Mouse (Mus musculus) brown adipose tissue, adult 24 weeks (tissue): ENCODE results near the gene Olfr48. TPM values are rescaled to one million over a fixed set of nuclear protein-coding genes. Genes with fewer than 3 reads are reported as not detected.

Experiments used
- H3K27ac ChIP-seq: fragments of 200-500 bp; replicated peaks from 2 replicates; pipeline ENCODE4 v1.5.1; 2012; ENCODE audit warnings: low read depth, mild to moderate bottlenecking, low read length
- H3K4me1 ChIP-seq: fragments of 200-500 bp; 2 replicates; pipeline ENCODE4 v1.6.1; 2012; ENCODE audit warnings: low read length, mixed read lengths; ENCODE audit not compliant: control insufficient read depth, insufficient read depth, insufficient read length
- H3K4me3 ChIP-seq: fragments of 200-500 bp; 2 replicates; pipeline ENCODE4 v1.5.1; 2012; ENCODE audit warnings: low read depth, mild to moderate bottlenecking, low read length, moderate library complexity; ENCODE audit not compliant: insufficient read depth
- polyA plus RNA-seq: library from polyadenylated mRNA; stranded (reverse); fragments of >200 nt; gene quantifications from 2 replicates; pipeline ENCODE4 v1.2.4, GENCODE M21; 2012; ENCODE audit not compliant: missing spikeins, insufficient read depth, insufficient read length

The Olfr48 gene
- not detected in 2 replicates for polyA plus RNA-seq

DNA sequence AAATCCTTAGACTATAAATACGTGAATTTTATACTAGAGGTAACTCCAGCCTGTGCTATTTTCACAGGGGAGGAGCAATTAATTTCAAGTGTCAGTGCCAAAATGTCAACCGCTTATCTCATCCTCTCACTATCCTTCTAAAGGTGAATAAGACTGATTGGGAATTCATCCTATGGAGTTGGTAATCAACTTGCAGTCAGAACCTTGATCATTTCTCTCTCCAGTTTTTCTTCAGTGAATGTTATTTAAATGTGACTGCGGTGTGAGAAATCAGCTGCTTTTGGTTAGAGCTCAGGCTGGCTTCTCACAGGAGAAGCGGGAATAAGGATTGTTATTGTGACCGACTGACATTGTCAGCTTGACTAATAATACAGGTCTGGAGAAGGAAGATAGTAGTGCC lies at the start of gene Olfr48:
Gene Olfr48 (minus strand): TSS at position 101 of the 400 bp plus-strand sequence.
- Histone ChIP-seq H3K4me3 (no peak within 1 kb of the TSS), H3K27ac (no peak within 1 kb of the TSS)

DNA sequence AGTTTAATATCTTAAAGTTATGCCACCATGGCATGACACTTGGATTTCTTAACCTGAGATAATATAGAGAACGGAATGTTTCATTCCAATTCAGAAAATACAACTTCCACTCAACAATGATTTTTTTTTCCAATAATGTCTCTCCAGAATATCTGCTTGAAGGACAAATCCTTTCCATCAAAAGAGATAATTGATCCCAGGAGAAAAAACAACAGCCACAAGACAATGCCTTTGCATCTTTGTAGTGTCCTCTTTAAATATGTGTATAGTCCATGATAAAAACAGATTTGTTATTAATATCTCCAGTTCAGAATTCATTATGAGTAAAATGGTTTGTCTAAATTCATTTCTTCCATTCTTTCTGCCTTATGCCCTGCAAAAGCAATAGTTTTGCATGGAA lies 30.1 kb upstream of the Olfr48 start, which contains the start of gene Olfr1257:
Gene Olfr1257 (plus strand): TSS at position 301 of the 400 bp plus-strand sequence.
- no peak within 1 kb of the TSS for H3K27ac ChIP-seq
- H3K4me1 ChIP-seq, result no peaks in the 10 kb centered on the region
- no peak within 1 kb of the TSS for H3K4me3 ChIP-seq

More for the DNA sequence above, at the start of gene Olfr48:
- no peaks in the 10 kb centered on the region for H3K4me1 ChIP-seq

DNA sequence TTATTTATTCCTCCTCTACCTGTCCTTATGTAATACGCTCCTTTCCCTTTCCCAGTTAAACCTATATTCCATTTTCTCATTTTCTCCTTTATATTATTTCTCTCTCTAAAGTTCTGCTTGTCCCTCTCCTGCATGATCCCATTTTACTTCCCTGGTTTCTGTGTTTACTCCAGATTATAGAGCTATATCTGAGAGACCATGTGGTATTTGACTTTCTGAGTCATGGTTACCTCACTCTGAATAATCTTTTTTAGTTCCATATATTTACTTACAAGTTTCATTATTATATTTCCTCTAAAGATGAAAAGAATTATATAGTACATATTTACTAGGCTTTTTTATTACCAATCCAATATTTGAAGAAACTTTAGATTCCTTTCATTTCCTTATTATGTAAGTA lies 1.2 kb upstream of the Olfr48 start:
- Histone ChIP-seq H3K27ac (no peak overlapping the region), H3K4me1 (no peaks in the 10 kb centered on the region), H3K4me3 (no peak overlapping the region)

DNA sequence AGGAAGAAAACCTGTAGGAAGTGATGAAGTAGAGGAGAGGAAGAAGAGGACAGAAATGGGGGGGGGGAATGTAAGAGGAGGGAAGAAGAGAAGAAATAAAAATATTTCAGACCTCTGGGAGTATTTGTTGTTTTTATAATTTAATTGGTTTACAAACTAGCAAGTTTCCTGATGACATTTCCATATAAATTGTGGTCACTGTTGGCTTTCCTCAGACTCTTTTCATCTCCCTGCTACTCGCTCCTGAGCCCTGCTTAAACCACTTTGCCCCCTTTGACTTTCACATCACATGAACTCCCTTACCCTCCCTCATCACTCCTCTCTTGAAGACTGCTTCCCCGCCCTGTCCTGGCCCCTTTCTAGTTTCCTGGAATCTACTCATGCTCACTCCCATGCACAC lies 6.5 kb downstream of the Olfr48 start, which contains the start of gene Olfr1256:
Gene Olfr1256 (minus strand): TSS at position 101 of the 400 bp plus-strand sequence.
- H3K27ac ChIP-seq, result no peak within 1 kb of the TSS
- no peak within 1 kb of the TSS for H3K4me3 ChIP-seq
- no peaks in the 10 kb centered on the region for H3K4me1 ChIP-seq

DNA sequence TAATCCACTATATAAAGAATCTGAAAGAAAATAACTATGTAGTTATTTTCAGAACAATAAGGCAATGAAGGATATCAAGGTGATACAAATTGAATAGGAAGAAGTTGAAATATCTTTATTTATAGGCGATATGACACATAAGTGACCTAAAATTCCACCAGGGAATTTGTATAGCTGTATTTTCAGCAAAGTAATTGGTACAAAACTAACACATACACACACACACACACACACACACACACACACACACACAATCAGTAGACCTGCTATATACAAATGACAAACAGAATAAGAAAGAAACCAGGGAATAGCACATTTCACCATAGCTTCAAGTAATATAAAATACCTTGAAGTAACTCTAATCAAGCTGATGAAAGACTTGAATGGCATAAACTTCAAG lies 27.8 kb downstream of the Olfr48 start:
- H3K4me3 ChIP-seq, result no peak overlapping the region
- no peaks in the 10 kb centered on the region for H3K4me1 ChIP-seq
- H3K27ac ChIP-seq, result no peak overlapping the region

DNA sequence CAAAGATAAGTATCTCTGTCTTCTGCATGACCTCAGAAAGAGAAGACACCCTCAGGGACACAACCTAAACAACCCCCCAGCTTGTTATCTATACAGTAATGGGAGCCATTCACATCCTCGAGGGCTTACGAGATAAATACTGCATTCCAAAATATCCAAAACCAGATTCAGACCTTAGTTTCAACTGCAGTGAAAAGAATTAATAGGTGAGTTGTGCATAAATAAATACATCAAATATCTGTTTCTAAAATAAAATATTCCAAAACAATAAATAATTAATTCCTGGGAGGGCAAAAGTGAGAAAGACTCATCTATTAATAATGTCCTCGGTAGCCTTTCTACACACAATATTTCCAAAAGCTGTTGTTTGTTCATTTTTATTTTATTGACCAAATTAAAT lies 36.3 kb downstream of the Olfr48 start, which contains the start of gene Olfr1255:
Gene Olfr1255 (plus strand): TSS at position 301 of the 400 bp plus-strand sequence.
- H3K27ac ChIP-seq, result no peak within 1 kb of the TSS

DNA sequence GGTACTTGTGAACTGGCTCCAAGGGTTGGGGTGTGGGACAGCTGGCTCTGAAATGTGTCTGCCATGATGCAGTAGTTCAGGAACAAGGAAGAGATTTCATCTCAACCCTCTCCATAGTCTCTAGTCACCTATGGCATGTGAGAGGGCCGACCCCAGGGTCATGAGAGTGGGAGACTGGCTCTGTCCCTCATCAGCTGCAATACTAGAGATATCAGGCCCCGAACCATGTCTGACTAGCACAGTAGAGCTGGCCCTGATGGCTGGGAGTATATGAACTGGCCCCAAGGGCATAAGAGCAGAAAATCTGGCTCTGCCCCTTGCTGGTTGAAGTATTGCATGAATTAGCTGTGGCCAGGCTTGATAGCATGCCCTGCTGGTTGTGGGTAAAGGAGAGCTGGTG lies 37.3 kb downstream of the Olfr48 start:
- no peak overlapping the region for H3K4me3 ChIP-seq
- no peak overlapping the region for H3K27ac ChIP-seq
- H3K4me1 ChIP-seq, result no peaks in the 10 kb centered on the region

More for the DNA sequence above, 36.3 kb downstream of the Olfr48 start, which contains the start of gene Olfr1255:
- no peaks in the 10 kb centered on the region for H3K4me1 ChIP-seq
- H3K4me3 ChIP-seq, result no peak within 1 kb of the TSS

DNA sequence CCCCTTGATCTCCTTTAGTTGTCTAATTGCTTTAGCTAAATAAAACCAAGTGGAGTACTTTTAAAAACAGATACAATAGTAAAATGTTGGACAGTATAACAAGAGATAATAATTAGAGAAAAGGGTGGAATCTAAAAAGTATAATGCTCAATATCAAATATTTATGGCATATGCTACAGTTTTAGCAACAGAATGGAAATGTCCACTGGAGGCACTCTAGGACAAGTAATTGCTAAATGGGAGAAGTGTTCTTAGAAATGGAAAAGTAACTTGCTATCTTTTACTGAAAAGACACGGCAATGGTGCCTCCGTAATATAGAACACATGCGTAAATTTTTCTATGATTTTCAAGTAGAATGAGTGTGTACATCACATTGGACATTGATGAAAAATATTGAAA lies 48.4 kb downstream of the Olfr48 start:
- Histone ChIP-seq H3K27ac (no peak overlapping the region), H3K4me3 (no peak overlapping the region), H3K4me1 (no peaks in the 10 kb centered on the region)

DNA sequence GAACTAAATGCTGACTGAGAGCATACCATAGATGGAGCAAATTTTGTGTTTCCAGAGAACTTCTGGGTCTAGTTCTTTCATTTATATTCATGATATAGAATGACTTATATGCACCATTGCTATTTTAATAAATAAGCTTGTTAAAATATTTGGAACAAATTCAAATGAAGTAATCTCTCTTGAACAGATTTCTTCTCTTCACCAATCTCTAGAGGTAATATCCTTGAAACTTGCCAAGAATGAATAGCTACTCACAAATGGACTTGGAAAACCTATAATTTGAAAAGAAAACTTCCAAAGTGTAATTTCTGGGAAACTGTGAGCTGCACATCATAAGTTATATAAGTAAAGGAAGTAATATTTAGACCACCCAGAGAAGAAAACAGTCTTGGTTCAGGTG lies 54.5 kb downstream of the Olfr48 start, which contains the start of gene Olfr1254:
Gene Olfr1254 (minus strand): TSS at position 101 of the 400 bp plus-strand sequence.
- no peaks in the 10 kb centered on the region for H3K4me1 ChIP-seq
- H3K4me3 ChIP-seq, result no peak within 1 kb of the TSS
- no peak within 1 kb of the TSS for H3K27ac ChIP-seq

Other genes with a start within 250 kb of the Olfr48 start
- not detected in 2 replicates for gene Olfr1247, start 234.1 kb downstream of the Olfr48 start, polyA plus RNA-seq
- not detected in 2 replicates for gene Olfr1248, start 230.0 kb downstream of the Olfr48 start, polyA plus RNA-seq
- gene Olfr1249, start 213.2 kb downstream of the Olfr48 start, polyA plus RNA-seq, result not detected in 2 replicates
- not detected in 2 replicates for gene Olfr1250, start 186.7 kb downstream of the Olfr48 start, polyA plus RNA-seq
- gene Olfr1251, start 176.3 kb downstream of the Olfr48 start, polyA plus RNA-seq, result not detected in 2 replicates
- gene Olfr1252, start 123.2 kb downstream of the Olfr48 start, polyA plus RNA-seq, result not detected in 2 replicates
- gene Olfr1253, start 91.1 kb downstream of the Olfr48 start, polyA plus RNA-seq, result not detected in 2 replicates
- gene Olfr1254, start 54.6 kb downstream of the Olfr48 start, polyA plus RNA-seq, result not detected in 2 replicates
- not detected in 2 replicates for gene Olfr1255, start 36.2 kb downstream of the Olfr48 start, polyA plus RNA-seq
- gene Olfr1256, start 6.7 kb downstream of the Olfr48 start, polyA plus RNA-seq, result not detected in 2 replicates
- not detected in 2 replicates for gene Olfr1257, start 30.2 kb upstream of the Olfr48 start, polyA plus RNA-seq
- gene Olfr1258, start 79.1 kb upstream of the Olfr48 start, polyA plus RNA-seq, result not detected in 2 replicates
- gene Olfr1259, start 100.5 kb upstream of the Olfr48 start, polyA plus RNA-seq, result not detected in 2 replicates
- not detected in 2 replicates for gene Olfr1260, start 126.1 kb upstream of the Olfr48 start, polyA plus RNA-seq
- gene Olfr1261, start 143.0 kb upstream of the Olfr48 start, polyA plus RNA-seq, result not detected in 2 replicates
- gene Olfr1262, start 151.9 kb upstream of the Olfr48 start, polyA plus RNA-seq, result not detected in 2 replicates
- not detected in 2 replicates for gene Olfr1263, start 163.9 kb upstream of the Olfr48 start, polyA plus RNA-seq
- gene Olfr1264, start 177.4 kb upstream of the Olfr48 start, polyA plus RNA-seq, result not detected in 2 replicates
- not detected in 2 replicates for gene Olfr1265, start 187.1 kb upstream of the Olfr48 start, polyA plus RNA-seq
- gene Olfr140, start 215.4 kb upstream of the Olfr48 start, polyA plus RNA-seq, result not detected in 2 replicates